8 mouse cellular contexts compared by ENCODE assay signal in the genomic region with DNA sequence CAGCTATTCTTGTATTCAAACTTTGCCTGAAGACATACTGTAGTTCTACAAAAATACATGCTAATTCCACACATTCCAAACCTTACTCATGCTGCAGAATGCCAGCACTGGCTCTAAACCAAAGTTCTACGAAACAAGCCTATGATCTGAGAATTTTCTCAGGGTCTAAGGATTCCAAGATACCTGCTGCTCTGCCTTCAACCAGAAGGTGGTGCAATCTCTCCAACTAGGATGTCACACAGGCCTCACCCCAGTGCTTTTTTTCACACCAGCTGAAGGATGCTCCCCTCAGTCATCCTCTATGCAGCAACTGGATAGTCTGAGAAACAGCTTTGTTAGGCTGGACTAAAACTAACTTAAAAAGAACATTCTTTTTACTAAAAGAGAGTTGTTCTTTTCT.
DNase-seq lines count a peak whose midpoint lies in the region.

No protein-coding gene starts in this region.

- intact Hi-C loops in gastrocnemius, postnatal 36 days (cut with DNase I) = loop anchor here (1.0 to 5.0 kb wide), 2 partner anchors 47 to 132 kb away; no protein-coding TSS in a partner anchor
- intact Hi-C loops in left cerebral cortex, postnatal 4 days (cut with DNase I) = loop anchor here (5.0 kb wide), 1 partner anchor 132 kb away; no protein-coding TSS in a partner anchor

- DNase-seq in 3T3-L1 (ENCODE audit: low read depth, low spot score) (peak; percentile 96), ZHBTc4 (ENCODE audit: low read depth, low spot score) (peak; percentile 69)
- DNase-seq in embryo, embryonic 10 days (ENCODE audit: low spot score) = peak; percentile 81
- peak; percentile 19 to 47 for DNase-seq in gastrocnemius, postnatal 36 days
- peak; percentile 76 for DNase-seq in kidney, adult 18-20 months
- DNase-seq in left cerebral cortex, postnatal 4 days = peak; percentile 55
- peak; percentile 49 to 62 for DNase-seq in natural killer cell, adult 2 months (ENCODE audit: low spot score in 2 of 2)
- peak; percentile 77 for DNase-seq in testis, postnatal 10 days (ENCODE audit: low spot score)

Comparison
In these comparisons a context has a peak if more than half of its experiments do, and no peak if none do; other contexts are left out.
1. Peak in every context shown above with its lines: DNase-seq.
2. DNase-seq: peak in every context shown above with its lines; median percentile 96 in 3T3-L1; 81 in embryo, embryonic 10 days; 77 in testis, postnatal 10 days; 76 in kidney, adult 18-20 months; 69 in ZHBTc4; 56 in natural killer cell, adult 2 months; 55 in left cerebral cortex, postnatal 4 days; 33 in gastrocnemius, postnatal 36 days.